Mouse (Mus musculus) liver, embryonic 12.5 days (tissue): ENCODE measurements around the gene Lrrc74b. TPM values are rescaled to one million over a fixed set of nuclear protein-coding genes. Genes with fewer than 3 reads are reported as not detected.

Experiments
- polyA plus RNA-seq: library from polyadenylated mRNA; unstranded; fragments of >200 nt; fragmentation: Nextera tagmentation; extraction: Ambion mirVana; gene quantifications from 2 replicates; pipeline ENCODE4 v1.2.1, GENCODE M21; 2016

Gene Lrrc74b
- polyA plus RNA-seq, 1 experiment from 2014 or later, result not detected

Other genes starting within 250 kb of the Lrrc74b start
- gene Serpind1, start 229.9 kb downstream of the Lrrc74b start, polyA plus RNA-seq, result 107 and 111 TPM in 2 replicates
- gene Snap29, start 155.3 kb downstream of the Lrrc74b start, polyA plus RNA-seq, result 10.6 and 10.8 TPM in 2 replicates
- gene Pi4ka, start 154.9 kb downstream of the Lrrc74b start, polyA plus RNA-seq, result 25.6 TPM in 2 replicates
- gene Crkl, start 109.3 kb downstream of the Lrrc74b start, polyA plus RNA-seq, result 37.9 and 41.6 TPM in 2 replicates
- 0.83 and 0.98 TPM in 2 replicates for gene Aifm3, start 71.6 kb downstream of the Lrrc74b start, polyA plus RNA-seq
- 31.4 and 34.8 TPM in 2 replicates for gene Lztr1, start 52.6 kb downstream of the Lrrc74b start, polyA plus RNA-seq
- 34.2 and 36.6 TPM in 2 replicates for gene Thap7, start 30.1 kb downstream of the Lrrc74b start, polyA plus RNA-seq
- gene P2rx6, start 638 bp upstream of the Lrrc74b start, polyA plus RNA-seq, result 0.08 TPM in 2 replicates
- 1.7 TPM in 2 replicates for gene Slc7a4, start 22.0 kb upstream of the Lrrc74b start, polyA plus RNA-seq
- 31.3 and 31.8 TPM in 2 replicates for gene Smpd4, start 58.1 kb upstream of the Lrrc74b start, polyA plus RNA-seq
- 3.0 and 3.2 TPM in 2 replicates for gene Ccdc74a, start 85.2 kb upstream of the Lrrc74b start, polyA plus RNA-seq
- gene Med15, start 171.6 kb upstream of the Lrrc74b start, polyA plus RNA-seq, result 24.2 and 25.2 TPM in 2 replicates
- 23.5 and 24.0 TPM in 2 replicates for gene Klhl22, start 198.4 kb upstream of the Lrrc74b start, polyA plus RNA-seq
- 4.9 and 5.2 TPM in 2 replicates for gene Scarf2, start 236.0 kb upstream of the Lrrc74b start, polyA plus RNA-seq